Mouse (Mus musculus) embryo, embryonic 9.5 days (tissue): Measurements from ENCODE around the gene Rflnb.

Source experiments
- DNase-seq: peaks from one replicate; pipeline ENCODE4 v3.0.0-alpha.2; 2017; ENCODE audit errors: extremely low spot score

The Rflnb gene

DNA sequence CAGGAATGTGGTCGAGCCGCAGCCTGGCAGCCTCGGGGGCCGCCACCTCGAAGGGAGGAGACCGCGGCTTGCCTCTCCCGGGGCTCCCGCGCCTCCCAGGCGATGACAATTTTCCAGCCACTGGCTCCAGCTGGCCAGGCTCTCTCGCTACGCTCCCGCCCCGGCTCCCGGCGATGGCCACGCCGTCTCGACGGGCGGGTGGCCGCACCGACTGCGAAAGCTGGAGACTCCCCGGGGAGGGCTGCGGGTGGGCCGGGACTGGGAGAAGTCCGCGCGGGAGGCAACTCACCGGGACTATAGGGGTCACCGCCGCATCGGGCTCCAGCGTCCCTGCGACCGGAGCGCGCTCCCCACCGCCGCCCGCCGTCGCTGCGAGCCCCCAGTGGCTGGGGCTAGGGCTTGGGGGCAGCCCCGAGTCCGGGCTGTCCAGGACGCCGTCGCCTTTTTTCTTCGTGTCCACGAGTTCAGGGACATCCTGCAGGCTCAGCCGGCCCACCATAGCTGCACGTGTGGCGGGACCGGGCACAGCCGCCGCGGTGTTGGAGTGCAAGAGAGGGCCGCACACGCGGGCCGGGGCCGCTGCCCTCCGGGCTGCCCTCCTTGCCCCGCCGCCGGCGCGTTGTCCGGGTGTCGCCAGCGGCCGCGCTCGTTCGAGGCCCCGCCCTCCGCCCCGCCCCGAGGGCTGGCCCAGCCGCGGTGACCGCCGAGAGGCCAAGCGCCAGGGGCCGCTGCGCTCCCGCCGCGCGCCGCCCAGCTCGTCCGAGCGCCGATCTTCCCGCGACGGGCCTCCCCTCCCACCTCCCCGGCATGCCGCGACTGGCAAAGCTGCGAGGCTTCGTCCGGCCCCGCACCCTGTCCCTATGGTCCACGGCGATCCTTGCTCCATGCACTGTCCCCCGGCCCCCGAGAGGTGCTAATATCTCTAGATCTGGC lies at the start of gene Rflnb:
Gene Rflnb (minus strand): TSS at position 644 of the 933 bp plus-strand sequence.
- peak; percentile 90 for DNase-seq

DNA sequence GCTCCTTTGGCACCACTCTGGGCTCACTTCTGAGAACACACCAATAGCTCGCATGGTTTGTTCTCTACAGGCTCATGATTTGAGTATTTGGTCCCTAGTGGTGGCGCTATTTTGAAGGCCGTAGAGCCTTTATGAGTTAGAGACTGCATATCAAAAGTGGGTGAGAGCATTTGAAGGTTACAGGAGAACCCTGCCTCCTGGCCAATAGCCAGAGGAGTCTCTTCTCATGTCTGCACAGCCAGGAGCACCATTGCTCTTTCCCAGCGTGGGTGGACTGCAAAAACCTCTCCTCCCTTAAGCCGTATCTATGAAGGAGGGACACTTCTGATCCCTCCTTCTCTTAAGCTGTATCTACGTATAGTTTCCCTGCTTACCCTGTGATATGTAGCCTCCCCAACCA lies 49.8 kb upstream of the Rflnb start:
- no peak for DNase-seq

- no peak for DNase-seq
Measured at GRCm38 (mm10) chr11:76074296-76075093, 46.9 kb upstream of the Rflnb start.

DNA sequence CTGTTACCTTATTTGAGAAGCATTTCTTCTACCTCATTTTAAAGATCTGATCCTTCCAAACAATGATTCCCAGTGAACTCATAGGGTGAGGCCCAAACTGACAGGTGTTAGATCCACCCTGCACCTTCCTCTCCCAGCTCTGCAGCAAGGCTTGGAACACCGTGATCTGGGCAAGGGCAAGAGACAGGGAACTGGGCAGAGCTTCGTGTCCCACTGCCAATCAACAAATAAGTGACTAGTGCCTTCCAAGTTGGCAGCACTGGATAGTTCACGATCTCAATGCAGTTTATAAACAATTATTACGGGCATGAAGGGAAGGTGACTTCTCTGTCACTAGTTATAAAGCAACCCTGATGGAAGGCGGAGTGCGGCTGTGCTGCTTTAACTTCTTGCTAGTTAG lies 42.2 kb upstream of the Rflnb start:
- no peak for DNase-seq

GRCm38 (mm10) chr11:76066563-76067156 lies 39.1 kb upstream of the Rflnb start:
- no peak for DNase-seq

DNA sequence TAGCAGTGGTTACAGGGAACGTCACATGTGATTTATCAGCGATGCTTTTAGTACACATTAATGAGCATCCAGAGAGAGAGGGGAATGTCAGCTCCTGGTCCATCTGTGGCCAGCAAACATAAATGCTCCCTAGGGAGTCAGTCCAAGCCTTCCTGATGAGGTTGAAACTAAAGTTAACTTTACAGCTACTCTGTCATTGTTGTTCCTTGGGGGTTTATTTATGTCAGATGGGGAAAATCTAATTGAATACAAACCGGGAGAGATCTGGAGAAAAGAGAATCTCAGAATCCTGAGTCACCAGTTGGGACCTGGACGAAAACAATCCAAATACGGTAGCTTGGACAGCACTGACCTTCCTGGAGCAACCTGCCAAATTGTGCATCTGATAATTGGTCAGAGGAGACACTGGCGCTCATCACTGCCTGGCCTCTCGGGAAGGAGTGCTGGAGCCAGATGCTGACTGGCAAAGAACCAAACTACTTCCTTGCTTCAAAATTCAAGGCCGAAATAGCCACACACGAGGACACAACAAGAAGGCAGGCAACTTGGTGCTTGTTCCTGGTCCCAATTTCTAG lies 38.0 kb upstream of the Rflnb start:
- DNase-seq = no peak

DNA sequence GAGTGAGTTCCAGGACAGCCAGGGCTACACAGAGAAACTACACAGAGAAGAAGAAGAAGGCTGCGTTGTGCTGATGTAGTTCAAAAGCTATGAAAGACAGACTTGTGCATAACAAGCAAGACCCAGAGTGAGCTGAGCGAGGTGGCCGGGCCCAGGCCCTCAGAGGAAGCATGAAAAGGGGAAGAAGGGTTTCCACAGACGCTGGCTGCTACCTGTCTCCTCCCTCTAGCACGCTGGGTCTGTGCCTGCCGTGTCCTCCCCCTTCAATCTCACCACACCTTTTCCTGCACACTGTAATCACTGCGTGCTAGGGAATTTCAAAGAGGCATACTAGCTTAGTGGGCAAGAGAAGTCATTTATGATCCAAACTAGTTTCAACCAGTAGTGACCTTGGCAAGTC lies 36.8 kb upstream of the Rflnb start:
- DNase-seq = no peak

GRCm38 (mm10) chr11:76060906-76061305 lies 33.3 kb upstream of the Rflnb start:
- DNase-seq = no peak

- no peak for DNase-seq
Measured at GRCm38 (mm10) chr11:76059971-76060370, 32.4 kb upstream of the Rflnb start.

- no peak for DNase-seq
Measured at GRCm38 (mm10) chr11:76056487-76056886, 28.9 kb upstream of the Rflnb start.

- no peak for DNase-seq
Measured at GRCm38 (mm10) chr11:76052496-76052895, 24.9 kb upstream of the Rflnb start.

DNA sequence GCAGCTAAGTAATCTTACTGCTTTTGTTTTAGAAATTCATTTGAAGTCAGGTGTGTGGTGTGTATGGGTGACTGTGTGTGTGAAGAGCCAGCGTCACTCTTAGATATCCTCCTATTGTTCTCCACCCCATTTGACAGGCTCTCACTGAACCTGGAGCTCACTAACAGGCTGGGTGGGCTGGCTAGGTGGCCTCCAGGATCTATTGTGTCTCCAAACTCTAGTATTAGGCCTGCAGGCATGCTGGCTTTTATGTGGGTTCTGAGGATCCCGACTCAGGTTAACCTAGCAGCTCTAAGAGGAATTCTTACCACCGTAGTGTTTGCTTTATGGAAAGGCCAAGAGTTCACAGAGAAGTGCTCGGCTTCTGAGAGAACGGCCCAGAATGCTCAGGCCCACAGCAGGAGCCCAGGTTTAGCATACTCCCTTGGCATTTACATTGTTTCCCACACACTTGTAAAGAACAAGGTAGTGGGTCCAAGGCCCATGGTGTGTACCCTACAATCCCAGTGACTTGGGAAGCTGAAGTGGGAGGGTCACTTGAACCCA lies 23.5 kb upstream of the Rflnb start:
- DNase-seq = no peak

- no peak for DNase-seq
Measured at GRCm38 (mm10) chr11:76050509-76050908, 22.9 kb upstream of the Rflnb start.

- DNase-seq = no peak
Measured at GRCm38 (mm10) chr11:76045367-76045766, 17.8 kb upstream of the Rflnb start.

DNA sequence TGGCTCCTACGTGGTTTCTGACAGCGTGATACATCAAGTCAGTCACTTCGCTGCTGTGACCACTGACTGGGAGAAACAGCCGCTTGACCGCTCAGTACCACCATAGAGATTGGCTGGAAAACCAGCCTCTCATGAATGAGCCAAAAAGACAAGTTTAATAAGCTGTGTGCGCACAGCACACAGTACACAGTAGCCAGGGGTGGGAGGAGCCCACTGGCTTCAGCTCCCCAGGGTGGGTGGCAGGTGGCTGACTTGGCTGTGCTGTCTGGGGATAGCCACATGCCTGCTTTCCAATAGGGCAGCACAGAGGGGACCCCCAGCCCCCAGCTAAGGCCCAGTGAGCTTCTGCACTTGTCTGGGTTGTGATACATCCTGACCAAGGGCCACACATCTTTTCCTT lies 16.9 kb upstream of the Rflnb start:
- DNase-seq = no peak

GRCm38 (mm10) chr11:76042882-76043281 lies 15.3 kb upstream of the Rflnb start:
- DNase-seq = no peak

- no peak for DNase-seq
Measured at GRCm38 (mm10) chr11:76042041-76042638, 14.6 kb upstream of the Rflnb start.

DNA sequence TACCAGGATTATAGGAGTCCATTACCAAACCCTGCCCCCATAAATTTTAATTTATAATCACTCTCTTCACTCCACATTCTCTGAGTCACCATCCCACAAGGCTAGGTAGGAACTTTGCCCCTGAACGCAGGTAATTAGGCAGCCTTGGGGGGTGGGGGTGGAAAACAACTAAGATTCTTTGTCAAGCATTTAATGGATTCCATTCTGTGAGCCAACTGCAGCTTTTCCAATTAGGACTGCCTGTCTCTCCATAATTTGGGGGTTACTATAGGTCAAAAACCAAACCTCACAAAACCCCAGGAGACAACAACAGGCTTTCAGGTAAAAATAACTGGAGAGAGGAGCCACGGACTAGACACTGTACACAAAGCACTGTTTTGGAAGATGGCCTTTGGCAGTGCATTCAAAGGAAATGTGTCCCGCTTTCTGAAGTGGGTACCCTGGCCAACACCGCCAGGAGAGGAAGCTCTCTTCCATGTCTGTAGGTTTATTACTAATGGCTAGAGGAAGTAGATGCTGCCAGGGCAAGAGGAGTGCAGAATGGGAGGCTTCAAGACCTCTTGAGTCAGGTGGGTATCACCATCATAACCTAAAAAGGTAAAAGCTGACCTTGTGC lies 13.3 kb upstream of the Rflnb start:
- DNase-seq = no peak

- DNase-seq = no peak
Measured at GRCm38 (mm10) chr11:76040106-76040505, 12.5 kb upstream of the Rflnb start.

- DNase-seq = no peak
Measured at GRCm38 (mm10) chr11:76039271-76040053, 11.9 kb upstream of the Rflnb start.
